Mouse (Mus musculus) heart, postnatal 36 days (tissue): ENCODE measurements around the gene Slc2a10. TPM values are rescaled to one million over a fixed set of nuclear protein-coding genes. Genes with fewer than 3 reads are reported as not detected.
"Not testable (repeated sequence)": the region's sequence is repeated elsewhere in the genome, so short reads cannot be mapped to it uniquely, and the experiment has no call there.

Experiments
- DNase-seq, 2 experiments: peaks; one replicate each; pipeline ENCODE4 v3.0.0; 2021 to 2022
- intact Hi-C: fragments of 180-260 bp; cut with DNase I; formaldehyde crosslinking; loops from one replicate; pipeline ENCODE4 v1.15.1; 2025
- total RNA-seq, 2 experiments: library from RNA; stranded (reverse); gene quantifications; 2 replicates each; pipeline ENCODE4 v1.2.3; 2021

Gene Slc2a10
- total RNA-seq, 2 experiments from 2014 or later = 5.0 to 5.8 TPM

- intact Hi-C loops = no loop called here
Observed at GRCm38 (mm10) chr2:165497706-165498275, 5.8 kb upstream of the Slc2a10 start.

GRCm38 (mm10) chr2:165498816-165499215, 4.8 kb upstream of the Slc2a10 start:
- no peak for DNase-seq
- intact Hi-C loops = no loop called here

More at GRCm38 (mm10) chr2:165497706-165498275, 5.8 kb upstream of the Slc2a10 start:
- no peak for DNase-seq

GRCm38 (mm10) chr2:165509686-165510085, 6.1 kb downstream of the Slc2a10 start:
- intact Hi-C loops = no loop called here
- DNase-seq = no peak

GRCm38 (mm10) chr2:165510466-165510865, 6.9 kb downstream of the Slc2a10 start:
- intact Hi-C loops = no loop called here
- no peak for DNase-seq

- intact Hi-C loops, DNase-seq: not testable (repeated sequence)
Observed at GRCm38 (mm10) chr2:165510914-165511458, 7.4 kb downstream of the Slc2a10 start.

- DNase-seq, intact Hi-C loops: not testable (repeated sequence)
Observed at GRCm38 (mm10) chr2:165511530-165511929, 7.9 kb downstream of the Slc2a10 start.

- intact Hi-C loops = no loop called here
- DNase-seq = no peak
Observed at GRCm38 (mm10) chr2:165512426-165512825, 8.8 kb downstream of the Slc2a10 start.

GRCm38 (mm10) chr2:165512870-165513600, 9.4 kb downstream of the Slc2a10 start:
- intact Hi-C loops = no loop called here
- peak; percentile 18 to 29 for DNase-seq

GRCm38 (mm10) chr2:165515178-165515728, 11.7 kb downstream of the Slc2a10 start:
- DNase-seq = no peak
- intact Hi-C loops = no loop called here

- intact Hi-C loops = loop anchor here (10.0 kb wide), 3 partner anchors 159 to 519 kb away; no protein-coding TSS in a partner anchor
Observed at GRCm38 (mm10) chr2:165525609-165526008, 22.0 kb downstream of the Slc2a10 start.

GRCm38 (mm10) chr2:165529106-165529505, 25.5 kb downstream of the Slc2a10 start:
- intact Hi-C loops = loop anchor here (10.0 kb wide), 3 partner anchors 156 to 516 kb away; no protein-coding TSS in a partner anchor
- peak; percentile 63 to 68 for DNase-seq

More at GRCm38 (mm10) chr2:165525609-165526008, 22.0 kb downstream of the Slc2a10 start:
- DNase-seq = no peak

- no peak for DNase-seq
Observed at GRCm38 (mm10) chr2:165533789-165534188, 30.2 kb downstream of the Slc2a10 start.

GRCm38 (mm10) chr2:165540975-165541374, 37.4 kb downstream of the Slc2a10 start:
- DNase-seq = no peak
- intact Hi-C loops = no loop called here

More at GRCm38 (mm10) chr2:165533789-165534188, 30.2 kb downstream of the Slc2a10 start:
- intact Hi-C loops = no loop called here

- intact Hi-C loops = no loop called here
Observed at GRCm38 (mm10) chr2:165542939-165543669, 39.5 kb downstream of the Slc2a10 start.

GRCm38 (mm10) chr2:165543670-165544016, 40.1 kb downstream of the Slc2a10 start:
- intact Hi-C loops = no loop called here
- no peak for DNase-seq

More at GRCm38 (mm10) chr2:165542939-165543669, 39.5 kb downstream of the Slc2a10 start:
- no peak for DNase-seq

GRCm38 (mm10) chr2:165545687-165546086, 42.1 kb downstream of the Slc2a10 start:
- intact Hi-C loops = no loop called here

GRCm38 (mm10) chr2:165546341-165546740, 42.8 kb downstream of the Slc2a10 start:
- intact Hi-C loops = no loop called here
- no peak for DNase-seq

More at GRCm38 (mm10) chr2:165545687-165546086, 42.1 kb downstream of the Slc2a10 start:
- DNase-seq = no peak

GRCm38 (mm10) chr2:165547410-165547809, 43.8 kb downstream of the Slc2a10 start:
- intact Hi-C loops = no loop called here
- peak in 1 of 2 experiments; percentile 26 for DNase-seq

- intact Hi-C loops = no loop called here
- DNase-seq = no peak
Observed at GRCm38 (mm10) chr2:165548627-165549026, 45.0 kb downstream of the Slc2a10 start.

- intact Hi-C loops, DNase-seq: not testable (repeated sequence)
Observed at GRCm38 (mm10) chr2:165550410-165550809, 46.8 kb downstream of the Slc2a10 start.
